Mouse (Mus musculus) spleen, postnatal 10 days (tissue): Measurements from ENCODE around the gene Snx9.
A peak's percentile ranks its signal among the peaks of the same experiment; 100 is the strongest.

Source experiments
- DNase-seq, 2 experiments: peaks; one replicate each; pipeline ENCODE4 v3.0.0; 2021 to 2022; ENCODE audit warnings: low spot score in 2 of 2

The Snx9 gene

DNA sequence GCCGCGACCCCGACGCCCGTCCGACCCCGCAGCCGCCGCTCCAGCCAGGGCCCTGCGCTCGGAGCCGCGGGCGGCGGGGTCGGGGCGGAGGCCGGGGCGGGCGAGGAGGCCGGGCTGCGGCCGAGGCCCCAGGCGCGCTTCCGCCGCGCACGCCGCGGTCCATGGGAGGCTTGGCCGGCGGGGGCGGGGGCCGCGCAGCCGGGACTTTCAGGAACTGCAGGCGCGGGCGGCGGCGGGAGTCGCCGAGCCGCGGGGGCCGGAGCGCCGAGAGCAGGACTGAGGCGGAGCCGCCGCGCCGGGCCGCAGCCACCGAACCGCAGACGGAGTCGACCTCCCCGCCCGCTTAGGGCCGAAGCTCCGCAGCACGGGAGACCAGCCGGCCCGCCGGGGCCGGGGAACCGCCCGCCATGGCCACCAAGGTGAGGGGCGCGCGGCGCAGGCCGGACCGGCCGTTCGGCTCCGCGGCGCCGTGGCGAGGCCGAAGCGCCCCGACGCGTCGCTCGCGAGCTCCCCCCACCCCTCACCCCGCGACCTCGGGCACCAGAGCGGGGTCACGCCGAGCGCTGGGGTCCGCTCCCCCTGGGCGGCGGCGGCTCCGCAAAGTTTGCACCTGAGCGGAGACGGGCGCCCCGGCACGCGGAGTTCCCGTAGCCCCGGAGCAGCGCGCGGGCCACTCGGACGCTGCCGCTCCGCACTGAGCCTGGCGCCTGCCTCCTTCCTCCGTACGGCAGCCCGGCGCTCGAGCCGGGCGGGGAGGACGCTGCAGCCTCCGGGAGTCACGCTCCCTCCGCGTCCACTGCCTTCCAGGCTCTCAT lies at the start of gene Snx9:
Gene Snx9 (plus strand): TSS at position 202 of the 815 bp plus-strand sequence.
- peak; percentile 66 to 69 for DNase-seq

DNA sequence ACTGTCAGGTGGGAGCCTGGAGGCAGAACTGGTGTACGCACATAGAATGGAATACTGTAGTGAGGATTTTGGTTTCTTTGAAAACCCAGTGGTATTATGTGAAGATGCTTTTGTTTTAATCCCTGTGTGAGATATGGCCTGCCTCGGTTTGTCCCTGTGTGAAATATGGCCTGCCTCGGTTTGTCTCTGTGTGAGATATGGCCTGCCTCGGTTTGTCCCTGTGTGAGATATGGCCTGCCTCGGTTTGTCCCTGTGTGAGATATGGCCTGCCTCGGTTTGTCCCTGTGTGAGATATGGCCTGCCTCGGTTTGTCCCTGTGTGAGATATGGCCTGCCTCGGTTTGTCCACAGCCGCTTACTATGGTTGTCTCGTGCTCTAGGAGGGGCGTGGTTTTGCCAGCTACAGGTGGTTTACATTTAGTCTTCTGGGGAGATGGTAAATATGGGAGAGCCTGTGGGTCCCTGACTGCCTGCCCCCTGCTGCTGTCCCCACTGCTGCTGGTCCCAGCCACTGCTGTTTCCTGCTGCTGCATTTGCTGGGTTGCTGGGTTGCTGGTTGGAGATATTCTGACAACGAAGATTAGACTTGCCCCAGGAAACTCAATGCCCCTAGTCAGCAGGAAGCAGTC lies 48.9 kb upstream of the Snx9 start:
- DNase-seq: no peak

DNA sequence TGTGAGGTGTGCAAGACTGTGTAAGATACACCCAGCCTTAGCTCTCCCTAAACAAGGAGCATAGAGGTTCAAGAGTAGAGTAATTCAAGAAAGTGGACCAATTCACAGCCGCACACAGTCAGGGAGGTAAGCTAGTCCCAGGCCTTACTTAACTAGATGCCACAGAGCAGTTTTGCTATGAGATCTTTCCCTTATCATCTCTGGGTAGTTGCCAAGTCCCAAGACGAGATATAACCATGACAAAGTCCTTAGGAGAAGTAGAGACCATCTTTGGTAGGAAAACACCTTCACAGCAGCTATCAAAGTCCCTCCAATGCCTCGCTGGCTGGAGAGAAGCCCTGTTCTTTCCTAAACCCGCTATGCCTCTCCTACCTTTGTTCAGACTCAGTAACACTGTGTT lies 47.5 kb upstream of the Snx9 start:
- no peak for DNase-seq

- DNase-seq: no peak
These were observed 46.9 kb upstream of the Snx9 start for GRCm38 (mm10) chr17:5794276-5794675.

DNA sequence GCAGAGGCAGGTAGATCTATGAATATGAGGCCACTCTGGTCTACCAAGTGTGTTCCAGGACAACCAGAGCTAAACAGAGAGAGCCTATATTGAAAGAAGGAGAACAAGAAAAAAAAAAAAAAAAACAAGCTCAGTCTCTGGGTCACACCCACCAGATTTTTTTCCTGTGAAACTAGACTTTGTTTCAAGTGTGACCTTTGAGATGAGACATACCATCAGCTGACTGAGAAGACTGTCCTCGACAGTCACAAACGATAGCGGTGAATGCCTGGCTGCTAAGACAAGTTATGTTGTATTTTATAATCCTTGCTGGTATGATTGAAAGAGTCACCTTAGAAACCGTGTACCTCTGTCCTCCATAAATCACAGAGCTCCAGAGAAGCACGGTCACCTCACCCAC lies 45.8 kb upstream of the Snx9 start:
- DNase-seq: no peak

DNA sequence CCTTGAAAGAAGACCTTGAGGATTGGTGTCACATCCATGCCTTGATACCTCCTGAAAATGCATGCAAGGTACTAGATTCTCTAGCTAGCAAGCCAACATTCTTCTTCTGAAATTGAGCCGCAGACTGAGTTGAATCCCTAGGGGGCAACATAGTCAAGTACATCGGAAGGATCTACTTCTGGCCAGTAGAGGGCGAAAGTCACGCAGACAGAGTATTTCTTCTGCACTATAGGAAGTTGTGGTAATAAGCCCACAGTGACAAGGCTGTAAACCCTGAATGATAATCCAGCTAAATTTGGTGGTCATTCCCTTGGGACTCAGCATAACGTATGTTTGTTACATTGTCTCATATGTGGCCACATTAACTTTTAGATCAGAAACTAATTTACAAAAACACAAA lies 45.3 kb upstream of the Snx9 start:
- peak; percentile 31 to 77 for DNase-seq

DNA sequence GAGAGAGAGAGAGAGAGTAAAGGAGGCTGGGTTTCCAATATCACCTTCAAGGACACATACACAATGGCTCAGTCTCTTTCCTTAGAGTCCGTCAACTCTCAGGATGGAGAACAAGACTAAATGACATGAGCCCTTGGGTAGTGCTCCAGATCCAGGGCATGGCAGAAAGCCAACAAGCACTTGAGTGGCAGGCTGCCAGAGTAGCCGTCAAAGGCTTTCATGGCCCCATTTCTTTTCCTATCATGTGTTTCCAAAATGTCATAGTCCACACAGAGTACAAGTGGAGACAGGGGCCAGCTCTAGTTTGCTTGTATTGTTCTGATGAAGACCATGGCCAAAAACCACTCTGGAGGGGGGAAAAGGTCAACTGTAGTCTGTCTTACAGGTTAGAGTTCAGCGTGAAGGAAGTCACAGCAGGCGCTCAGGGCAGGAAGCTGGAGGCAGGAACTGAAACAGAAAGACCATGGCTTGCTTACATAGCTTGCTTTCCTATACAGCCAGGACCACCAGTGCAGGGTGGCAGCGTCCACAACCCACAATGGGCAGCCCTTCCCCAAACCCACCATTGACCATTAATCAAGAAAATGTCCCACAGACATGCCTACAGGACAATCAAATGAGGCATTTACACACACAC lies 43.9 kb upstream of the Snx9 start:
- peak in 1 of 2 experiments; percentile 37 for DNase-seq

GRCm38 (mm10) chr17:5798221-5798801 lies 42.8 kb upstream of the Snx9 start:
- DNase-seq: peak; percentile 21 to 67

DNA sequence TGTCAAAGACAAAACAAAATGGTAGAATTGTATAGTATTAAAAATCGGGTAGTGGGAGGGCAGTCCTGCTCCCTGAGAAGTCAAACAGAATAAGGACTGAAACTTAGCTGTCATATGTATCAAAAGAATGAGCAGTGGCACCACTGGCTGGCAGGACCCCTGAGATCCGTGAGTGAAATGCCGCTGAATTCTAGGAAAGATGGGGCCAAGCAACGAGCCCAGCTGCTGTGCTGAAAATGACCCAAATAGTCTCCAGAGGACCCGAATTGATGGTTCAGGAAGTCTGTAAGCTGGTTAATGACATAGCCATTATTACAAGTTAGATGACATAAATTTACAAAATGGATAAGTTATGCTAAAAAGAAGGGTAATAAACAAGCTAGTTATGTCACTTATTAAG lies 42.2 kb upstream of the Snx9 start:
- DNase-seq: no peak

- no peak for DNase-seq
These were observed 41.6 kb upstream of the Snx9 start for GRCm38 (mm10) chr17:5799396-5800021.

GRCm38 (mm10) chr17:5800254-5800653 lies 40.9 kb upstream of the Snx9 start:
- DNase-seq: no peak

DNA sequence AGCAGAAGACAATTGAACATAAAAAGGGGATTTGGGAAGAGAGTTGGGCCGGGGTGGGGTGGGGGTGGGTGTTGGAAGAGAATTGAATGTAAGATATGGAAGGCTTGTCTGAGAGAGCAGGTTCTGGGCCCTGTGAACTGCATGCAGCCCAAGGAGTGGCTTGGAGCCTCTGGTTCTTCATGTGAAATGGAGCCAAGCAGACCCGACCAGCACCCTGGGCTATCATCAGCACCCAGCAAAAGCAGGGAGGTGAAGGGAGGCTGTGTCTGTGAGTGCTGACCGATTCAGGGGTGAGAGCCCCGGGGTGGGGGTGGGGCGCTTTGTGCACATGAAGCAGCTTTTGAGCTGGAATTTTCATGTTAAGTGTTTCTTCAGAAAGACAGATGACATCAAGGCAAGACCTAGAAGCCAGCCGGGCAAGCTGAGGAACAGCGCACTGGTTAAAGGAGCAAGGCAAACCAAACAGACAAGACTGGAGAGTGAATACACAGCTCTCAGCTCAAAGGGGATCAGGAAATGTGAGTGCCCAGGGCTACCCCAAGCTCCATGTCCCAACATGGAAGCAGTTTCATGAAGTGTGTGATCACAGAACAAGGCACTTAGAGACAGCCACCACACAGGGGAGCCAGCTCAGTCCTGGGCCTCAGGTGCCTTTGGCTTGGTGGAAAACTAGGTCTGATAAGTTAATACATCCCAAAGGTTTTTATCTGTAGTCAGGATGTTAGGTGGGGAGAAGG lies 40.1 kb upstream of the Snx9 start:
- no peak for DNase-seq

GRCm38 (mm10) chr17:5801761-5802655 lies 39.1 kb upstream of the Snx9 start:
- DNase-seq: peak in 1 of 2 experiments; percentile 43

GRCm38 (mm10) chr17:5802656-5802955 lies 38.5 kb upstream of the Snx9 start:
- peak in 1 of 2 experiments; percentile 37 for DNase-seq

GRCm38 (mm10) chr17:5803229-5804012 lies 37.7 kb upstream of the Snx9 start:
- no peak for DNase-seq

DNA sequence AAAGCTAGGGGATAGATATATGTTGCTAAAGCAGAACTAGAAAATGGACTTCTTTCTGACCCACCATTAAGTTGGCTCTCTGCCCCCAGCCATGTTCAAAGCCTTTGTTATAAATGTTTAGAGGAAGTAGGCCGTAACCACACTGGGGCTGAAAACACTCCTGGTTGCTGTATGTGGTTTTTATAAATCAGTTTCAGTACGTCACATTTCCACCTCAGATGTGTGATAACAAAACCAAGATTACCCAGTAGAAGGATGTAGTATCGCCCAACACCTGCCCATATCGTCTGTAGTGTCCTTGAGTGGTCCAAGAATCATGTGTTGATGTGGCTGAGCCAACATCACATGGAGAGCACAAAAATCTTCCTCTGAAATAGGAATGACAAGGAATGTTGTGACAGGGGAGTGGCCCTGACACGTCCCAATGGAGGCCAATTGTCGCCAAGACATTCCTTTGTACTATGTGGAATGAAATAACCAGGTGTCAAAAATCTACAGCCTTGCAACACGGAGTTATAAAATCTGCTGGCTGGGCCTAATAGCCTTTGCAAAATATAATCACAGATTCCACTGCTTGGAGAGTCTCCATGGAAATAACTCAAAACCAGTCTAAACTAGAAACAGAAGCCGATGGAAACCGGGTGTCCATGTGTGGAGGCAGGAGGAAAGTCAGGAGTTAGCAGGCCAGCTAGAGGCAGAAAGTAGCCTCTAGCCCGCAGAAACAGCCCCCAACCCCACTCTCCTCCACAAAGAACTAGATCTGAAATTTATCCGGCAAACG lies 36.6 kb upstream of the Snx9 start:
- DNase-seq: no peak

DNA sequence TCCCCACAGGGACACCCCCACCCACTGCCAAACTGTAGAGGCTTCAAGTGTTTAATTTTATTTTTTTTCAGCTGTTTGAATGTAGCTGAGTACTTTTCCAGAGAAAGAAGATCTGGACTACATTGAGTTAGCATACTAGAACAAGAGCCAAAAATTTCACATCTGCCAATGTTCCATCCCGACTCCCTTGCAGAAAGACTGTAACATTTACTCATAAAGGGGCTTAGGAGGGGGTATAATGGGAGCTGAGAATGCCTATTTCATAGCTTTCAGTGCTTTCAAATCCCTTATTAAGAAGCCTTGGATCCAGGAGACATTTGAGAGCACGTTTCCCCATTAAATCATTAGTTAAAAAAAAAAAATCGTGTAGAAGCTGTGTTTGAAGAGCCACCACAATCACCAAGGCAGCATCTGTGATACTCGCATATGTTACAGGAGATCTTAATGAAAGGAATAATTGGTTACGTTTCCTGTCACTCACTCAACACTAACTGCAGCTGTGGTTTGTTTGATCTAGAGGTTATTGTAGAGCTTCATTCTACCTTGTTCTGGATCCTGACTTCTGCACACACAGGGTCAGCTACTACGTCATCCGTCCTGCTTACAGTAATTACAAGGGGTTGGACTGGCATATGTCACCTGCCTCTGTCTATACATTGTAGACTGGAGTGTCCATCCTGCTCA lies 35.8 kb upstream of the Snx9 start:
- DNase-seq: no peak

DNA sequence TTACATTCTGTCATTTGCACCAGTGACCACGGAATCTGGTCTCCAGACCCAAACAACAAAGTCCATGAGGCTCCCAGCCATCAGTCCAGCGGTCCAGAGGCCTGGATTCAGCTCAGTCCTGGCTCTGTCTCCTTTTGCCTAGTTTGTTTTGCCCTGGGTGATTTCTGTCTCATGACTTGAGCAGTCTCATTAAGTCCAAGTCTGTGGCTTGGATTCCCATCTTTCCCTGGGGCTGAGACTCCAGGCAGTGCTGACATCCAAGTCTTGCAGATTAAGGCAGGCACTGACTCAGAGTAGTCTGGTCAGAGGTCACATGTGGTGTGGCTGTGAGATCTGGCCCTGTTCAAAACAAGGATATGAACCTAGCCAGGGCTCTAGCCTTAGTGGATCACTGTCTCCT lies 35.2 kb upstream of the Snx9 start:
- no peak for DNase-seq
